Mouse (Mus musculus): Measurements from ENCODE around the gene Psmg4. TPM values are rescaled to one million over a fixed set of nuclear protein-coding genes. Genes with fewer than 3 reads are reported as not detected.

Psmg4 gene
- 10 to 100 TPM; 14.8 to 23.0 TPM for total RNA-seq (2021)
- long read RNA-seq, experiment 1, transcript Psmg4-202 (3 exons, 555 nt), result major isoform, 18 of 24 reads
- long read RNA-seq, experiment 1, transcript Psmg4-201 (2 exons, 474 nt), result minor isoform, 6 of 24 reads
- long read RNA-seq, experiment 1, partial matches to known transcripts, result 0 of 24 reads
- long read RNA-seq, experiment 1, other reads (novel, unspliced or antisense), result 0 of 24 reads
- long read RNA-seq, experiment 2, transcript Psmg4-202 (3 exons, 555 nt), result minor isoform, 8 of 19 reads
- long read RNA-seq, experiment 2, transcript Psmg4-201 (2 exons, 474 nt), result major isoform, 10 of 19 reads
- long read RNA-seq, experiment 2, partial matches to known transcripts, result 0 of 19 reads
- long read RNA-seq, experiment 2, other reads (novel, unspliced or antisense), result 1 of 19 reads

DNA sequence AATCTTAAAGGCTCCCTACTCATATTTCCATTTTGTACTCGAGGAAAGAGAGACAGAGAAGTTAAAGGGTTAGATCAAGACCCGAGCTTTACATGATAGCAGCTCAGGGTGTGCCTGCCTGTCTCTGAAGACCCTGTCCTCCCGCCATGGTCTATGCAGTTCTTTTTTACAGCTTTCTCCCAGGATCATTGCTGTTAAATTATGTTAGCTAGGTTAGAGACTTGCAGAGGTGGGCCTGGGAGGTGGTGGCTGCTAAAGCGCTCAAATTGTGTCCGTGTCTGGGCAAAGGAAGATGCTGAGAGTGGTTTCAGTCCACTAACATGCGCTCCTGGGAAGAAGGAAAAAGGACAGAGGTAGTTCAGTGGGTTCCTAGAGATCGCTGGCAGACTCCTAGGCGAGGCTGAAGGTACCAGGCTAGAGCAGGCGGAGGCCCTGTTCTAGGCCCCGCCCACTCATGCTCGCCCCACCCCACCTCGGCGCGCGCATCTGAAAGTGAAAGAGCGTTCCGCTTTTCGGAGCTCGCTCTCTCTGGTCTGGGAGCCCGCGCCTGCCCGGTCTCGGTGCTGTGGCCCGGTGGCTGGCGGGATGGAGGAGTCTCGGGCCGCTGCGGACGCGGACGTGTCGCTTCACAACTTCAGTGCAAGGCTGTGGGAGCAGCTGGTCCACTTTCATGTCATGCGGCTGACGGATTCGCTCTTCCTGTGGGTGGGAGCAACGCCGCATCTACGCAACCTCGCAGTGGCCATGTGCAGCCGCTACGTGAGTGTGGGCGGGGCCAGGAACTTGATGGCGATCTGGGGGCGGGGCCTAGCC lies at the start of gene Psmg4:
TSS of gene Psmg4 (plus strand) at position 474 of the 813 bp plus-strand sequence.
- peak; percentile 93 for DNase-seq (ENCODE audit: low spot score)

DNA sequence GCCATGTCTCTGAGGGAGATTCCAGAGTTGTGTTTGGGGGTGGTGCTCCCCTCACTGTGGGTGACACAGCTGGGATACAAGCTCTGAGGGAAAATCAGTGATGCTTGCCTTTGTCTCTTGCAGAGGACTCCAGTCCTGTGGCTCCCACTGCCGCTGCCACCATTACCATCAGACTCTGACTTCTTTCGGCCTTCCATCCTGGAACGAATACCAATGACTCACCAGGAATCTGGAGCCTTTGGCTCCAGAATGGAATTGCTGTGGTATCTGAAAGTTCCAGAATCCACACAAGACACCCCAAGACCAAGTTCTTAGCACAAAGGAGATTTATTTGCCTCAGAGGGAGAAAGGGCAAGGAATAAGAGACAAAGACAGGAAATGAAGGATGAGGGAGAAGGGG lies 49.7 kb upstream of the Psmg4 start:
- DNase-seq (ENCODE audit: low spot score), result no peak

DNA sequence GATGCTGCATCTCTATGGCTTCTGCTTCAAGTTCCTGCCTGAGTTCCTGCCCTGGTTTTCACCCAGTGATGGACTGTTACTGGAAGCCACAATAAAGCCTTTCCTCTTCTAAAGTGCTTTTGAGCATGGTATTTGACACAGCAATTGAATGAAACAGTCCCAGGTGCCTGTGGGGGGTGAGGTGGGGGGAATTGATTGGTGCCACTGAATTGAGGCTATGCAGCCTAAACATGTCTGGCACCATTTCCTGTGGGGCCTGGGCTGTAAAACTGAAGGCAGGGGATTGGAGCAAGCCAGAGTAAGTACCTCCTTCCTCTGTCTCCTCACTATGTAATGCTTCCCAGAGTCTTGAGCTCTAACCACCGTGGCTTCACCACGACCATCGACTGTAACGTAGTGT lies 48.1 kb upstream of the Psmg4 start:
- DNase-seq (ENCODE audit: low spot score), result no peak

DNA sequence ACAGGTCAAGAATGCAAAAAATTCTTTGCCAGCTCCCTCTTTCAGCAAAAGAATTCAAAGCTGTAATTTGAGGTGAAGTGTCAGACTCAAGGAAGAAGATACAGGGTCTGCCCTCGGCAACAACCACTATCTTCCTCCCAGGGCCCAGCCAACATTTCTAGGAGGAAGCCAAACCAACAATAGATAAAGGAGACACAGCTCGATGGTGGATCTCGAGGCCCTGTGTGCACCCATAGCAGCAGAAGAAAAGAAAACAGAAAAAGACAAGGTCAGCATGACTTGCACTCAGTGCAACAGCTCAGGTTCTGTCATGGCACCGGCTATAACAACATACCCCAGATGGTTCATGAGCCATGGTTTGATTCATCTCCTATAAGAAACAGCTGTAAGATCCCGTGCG lies 46.3 kb upstream of the Psmg4 start:
- DNase-seq (ENCODE audit: low spot score), result no peak

DNA sequence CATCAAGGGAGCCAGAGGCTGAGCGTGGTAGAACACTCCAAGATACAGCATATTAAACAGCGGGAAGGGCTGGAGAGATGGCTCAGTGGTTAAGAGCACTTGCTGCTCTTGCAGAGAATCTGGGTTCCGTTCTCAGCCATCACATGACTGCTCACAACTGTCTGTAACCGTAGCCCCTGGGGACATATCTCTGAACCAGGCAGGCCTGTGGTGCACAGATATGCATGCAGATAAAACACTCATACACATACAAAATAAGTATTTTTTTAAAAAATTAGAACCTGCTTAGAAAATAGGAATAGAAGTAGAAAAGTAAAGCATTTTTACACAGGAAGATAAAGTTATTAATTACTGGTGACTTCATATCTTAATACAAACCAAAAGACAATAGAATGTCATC lies 43.9 kb upstream of the Psmg4 start:
- no peak for DNase-seq (ENCODE audit: low spot score)

DNA sequence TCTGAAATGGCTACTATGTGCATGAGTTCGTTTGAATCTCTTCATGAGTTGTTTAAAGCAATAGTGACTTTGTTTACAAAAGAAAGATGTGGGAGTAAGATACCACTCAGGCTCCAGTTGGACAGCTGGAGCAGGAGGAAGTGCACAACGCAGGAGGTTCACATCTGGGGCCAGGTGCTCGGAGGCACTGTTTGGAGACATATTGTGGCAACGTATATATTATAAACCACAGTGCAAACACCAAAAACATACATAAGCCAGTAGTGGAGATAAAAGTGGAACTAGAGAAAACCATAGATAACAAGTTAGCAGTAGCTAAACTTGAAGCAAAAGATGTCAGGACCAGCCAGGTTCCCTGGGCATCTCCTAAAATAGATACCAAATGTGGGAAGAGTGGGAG lies 43.4 kb upstream of the Psmg4 start:
- no peak for DNase-seq (ENCODE audit: low spot score)

DNA sequence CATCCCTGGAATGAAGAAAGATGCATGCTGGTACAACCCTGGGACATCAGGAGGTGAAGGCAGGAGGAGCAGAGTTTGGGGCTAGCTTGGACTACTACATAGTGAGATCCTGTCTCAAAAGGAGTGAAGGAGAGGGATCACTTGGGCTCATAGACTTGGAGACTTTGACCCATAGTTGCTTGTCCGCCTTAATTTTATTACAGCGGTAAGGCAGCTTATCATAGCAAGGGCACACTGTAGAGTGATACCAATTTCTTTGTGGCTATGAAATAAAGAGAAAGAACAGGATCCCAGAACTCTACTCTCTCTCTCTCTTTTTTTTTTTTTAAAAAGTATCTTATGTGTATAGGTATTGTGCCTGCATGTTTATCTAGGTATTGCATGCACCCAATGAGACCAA lies 42.2 kb upstream of the Psmg4 start:
- no peak for DNase-seq (ENCODE audit: low spot score)

DNA sequence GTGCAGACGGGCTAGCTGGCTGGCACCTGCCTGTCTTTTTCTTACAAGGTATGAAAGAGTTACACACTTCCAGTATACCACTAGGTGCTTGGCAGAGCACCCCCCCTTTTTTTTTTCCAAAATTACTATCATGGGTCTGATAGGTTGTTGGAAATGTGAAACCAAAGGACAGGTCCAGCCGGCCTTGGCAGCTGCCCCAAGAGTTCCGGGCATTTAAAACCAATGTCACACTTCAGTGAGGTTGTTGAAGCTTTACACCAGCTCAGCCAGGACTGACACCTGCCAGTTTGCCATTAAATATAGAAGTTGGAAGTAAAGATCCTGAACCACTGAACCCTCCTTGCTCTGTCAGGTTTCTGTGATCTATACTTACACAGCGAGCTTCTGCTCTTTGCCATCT lies 37.1 kb upstream of the Psmg4 start:
- peak; percentile 48 for DNase-seq (ENCODE audit: low spot score)

DNA sequence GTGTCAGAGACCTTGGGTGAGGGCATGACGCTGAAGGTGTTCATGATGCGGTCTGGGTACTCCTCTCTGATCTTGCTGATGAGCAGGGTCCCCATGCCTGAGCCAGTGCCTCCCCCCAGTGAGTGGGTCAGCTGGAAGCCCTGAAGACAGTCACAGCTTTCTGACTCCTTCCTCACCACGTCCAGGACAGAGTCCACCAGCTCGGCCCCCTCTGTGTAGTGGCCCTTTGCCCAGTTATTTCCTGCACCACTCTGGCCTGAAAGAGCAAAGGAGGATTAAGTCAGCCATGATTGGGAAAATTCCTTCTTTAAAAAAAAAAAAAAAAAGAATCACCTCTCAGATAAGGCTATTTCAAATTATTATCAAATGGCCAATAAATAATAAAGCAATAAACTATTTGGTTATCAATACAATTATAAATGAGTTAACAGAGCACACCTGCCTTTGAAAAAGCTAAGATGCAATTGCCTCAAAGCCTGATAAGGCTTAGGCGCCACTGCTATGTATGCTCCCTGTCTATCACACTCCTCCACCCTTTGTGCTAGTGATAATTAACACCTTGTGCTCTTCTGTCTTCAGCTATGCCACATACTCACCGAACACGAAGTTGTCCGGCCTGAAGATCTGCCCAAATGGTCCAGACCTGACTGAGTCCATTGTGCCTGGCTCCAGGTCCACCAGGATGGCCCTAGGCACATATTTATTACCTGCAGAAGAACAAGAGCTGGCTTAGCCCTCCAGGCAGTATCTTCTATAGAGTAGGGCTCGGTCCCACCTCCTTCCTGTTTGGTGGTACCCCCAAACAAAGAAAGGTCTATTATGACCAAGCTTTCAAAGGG lies 34.3 kb upstream of the Psmg4 start:
- DNase-seq (ENCODE audit: low spot score), result no peak

DNA sequence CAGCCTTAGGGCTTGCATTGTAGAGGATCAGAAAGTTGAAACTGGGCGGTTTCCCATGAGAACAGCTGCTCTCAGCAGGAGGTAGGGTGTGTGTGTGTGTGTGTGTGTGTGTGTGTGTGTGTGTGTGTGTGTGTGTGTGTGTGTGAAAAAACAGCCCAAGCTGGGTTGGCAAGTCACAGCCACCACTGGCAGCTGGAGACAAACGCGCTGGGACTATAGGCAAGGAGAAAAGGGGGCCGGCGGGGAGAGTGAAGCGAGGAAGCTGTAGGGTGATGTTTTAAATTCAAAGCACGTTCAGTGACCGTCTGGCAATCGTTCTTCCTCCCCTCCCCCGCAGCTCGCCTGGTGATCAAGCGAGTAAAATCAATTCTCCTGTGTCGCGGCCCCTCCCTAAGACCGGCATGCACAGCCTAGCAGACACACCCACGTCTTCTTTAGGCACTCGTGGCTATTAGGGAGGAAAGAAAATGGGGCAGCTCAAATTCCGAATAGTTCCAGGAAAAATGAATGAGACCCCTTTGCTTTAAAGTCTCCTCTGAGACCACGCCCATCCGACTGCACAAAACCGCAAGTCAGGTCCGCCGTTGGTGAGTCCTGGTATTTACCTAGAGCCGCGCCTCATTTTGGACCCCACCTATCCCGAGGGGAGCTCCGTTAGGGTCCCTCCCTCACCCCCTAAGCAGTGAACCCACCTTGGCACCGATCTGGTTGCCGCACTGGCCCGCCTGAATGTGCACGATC lies 33.1 kb upstream of the Psmg4 start:
- no peak for DNase-seq (ENCODE audit: low spot score)

DNA sequence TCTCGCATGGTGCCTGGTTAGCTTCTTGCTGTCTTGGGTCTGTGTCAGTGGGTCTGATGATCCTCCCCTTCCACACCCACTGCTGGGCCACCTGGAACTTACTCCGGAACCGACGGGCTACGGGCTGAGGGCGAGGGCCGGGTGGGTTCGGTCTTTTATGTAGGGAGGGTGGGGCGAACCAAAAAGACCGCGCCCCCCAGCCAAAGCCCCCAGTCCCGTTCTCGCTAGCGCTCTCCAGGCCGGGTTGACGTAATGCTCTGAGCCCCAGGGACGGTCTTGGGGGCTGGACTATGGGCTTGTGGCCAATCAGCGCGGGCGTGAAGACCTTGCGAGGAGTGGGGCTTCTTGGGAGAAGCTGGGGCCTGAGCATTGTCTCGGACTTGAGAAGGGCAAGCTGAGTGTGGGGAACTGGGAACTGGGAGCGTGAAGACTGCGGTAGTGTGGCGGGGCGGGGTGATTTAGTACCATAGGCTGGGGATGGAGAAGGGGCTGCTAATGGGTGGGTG lies 32.5 kb upstream of the Psmg4 start, which contains the start of gene Tubb2b:
TSS of gene Tubb2b (minus strand) at position 241 of the 506 bp plus-strand sequence.
- DNase-seq (ENCODE audit: low spot score), result no peak

DNA sequence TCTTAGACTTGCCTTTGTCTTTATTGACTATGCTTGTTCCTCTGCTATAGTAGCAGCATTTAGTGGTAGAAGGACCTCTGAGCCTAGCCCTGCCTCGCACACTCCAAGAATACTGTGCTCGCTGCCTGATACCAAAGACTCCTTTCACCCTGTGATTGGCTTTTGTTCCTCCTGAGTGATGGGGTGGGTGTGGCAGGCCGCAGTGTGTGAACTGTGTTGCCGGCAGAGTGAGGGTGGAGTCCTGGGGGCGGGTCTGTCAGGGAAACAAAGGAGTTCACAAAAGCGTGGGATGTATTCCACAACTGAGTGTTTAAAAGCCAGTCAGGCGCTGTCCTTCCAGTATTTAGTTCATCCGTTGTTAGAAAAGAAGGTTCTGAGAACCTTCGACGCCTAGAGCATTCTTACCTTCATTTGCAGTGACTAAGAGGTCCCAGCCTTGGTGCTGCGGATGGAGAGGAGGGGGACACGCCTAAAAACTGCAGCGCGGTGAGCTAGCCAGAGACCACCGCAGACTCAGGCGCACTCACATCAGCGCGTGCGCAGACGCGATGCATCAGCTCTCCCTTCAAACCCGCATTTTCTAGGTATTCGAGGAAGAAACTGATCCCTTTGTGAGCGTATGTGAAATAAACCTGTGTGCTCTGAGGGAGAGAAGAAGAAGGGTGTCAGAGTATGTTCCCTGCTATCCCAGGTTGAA lies 31.6 kb upstream of the Psmg4 start:
- DNase-seq (ENCODE audit: low spot score), result no peak

DNA sequence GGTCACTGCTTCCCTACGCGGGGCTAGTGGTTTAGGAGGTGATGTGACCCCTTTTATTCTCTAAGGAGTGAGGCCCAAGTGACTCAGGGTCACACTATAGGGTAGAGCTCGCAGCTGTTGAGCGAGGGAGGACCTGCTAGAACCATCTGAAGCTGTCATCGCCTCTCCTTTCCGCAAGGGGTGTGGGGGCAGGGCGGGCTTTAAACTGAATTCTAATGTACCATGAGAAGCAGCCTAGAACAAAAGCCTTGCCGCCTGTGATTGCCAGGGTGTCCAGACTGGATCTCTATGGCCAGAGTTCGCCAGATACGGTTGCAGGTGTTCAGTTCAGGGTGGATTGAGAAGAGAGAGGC lies 31.1 kb upstream of the Psmg4 start:
- no peak for DNase-seq (ENCODE audit: low spot score)

DNA sequence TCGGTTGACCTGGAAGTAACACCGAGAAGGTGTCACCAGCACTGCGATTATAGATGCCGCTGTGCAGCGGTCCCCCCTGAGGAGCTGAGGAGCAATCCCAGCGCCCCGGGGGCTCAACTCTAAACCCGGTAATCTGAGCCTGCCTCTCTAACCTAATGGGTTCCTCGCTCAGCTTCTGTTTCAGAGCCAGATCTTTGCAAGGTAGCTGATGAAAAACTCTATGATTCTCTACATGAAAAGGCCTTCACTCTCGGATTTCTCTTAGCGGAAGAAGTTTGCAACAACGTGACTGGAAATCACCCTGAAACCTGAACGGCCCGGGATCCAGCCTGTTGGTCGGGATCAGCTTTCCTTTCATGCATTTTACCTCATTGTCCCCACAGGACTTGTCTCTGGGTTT lies 30.5 kb upstream of the Psmg4 start:
- no peak for DNase-seq (ENCODE audit: low spot score)

DNA sequence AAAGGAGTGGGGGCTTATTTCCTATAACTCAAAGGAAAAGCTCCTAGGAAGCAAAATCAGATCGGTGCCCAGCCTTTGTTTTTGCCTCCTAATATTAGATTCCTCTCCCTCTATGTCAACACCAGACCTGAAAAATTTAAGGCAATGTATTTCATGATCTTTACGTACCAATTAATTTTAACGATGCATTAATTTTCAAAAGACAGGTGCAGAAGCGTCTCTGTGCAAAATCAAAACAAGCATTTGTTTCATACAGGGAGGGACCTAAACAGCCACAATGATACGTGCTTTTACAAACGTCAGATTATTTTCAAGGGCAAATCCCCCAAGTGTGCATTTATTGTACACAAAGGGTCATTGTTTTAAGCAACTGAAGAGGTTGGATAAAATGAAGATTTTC lies 29.9 kb upstream of the Psmg4 start:
- DNase-seq (ENCODE audit: low spot score), result no peak

DNA sequence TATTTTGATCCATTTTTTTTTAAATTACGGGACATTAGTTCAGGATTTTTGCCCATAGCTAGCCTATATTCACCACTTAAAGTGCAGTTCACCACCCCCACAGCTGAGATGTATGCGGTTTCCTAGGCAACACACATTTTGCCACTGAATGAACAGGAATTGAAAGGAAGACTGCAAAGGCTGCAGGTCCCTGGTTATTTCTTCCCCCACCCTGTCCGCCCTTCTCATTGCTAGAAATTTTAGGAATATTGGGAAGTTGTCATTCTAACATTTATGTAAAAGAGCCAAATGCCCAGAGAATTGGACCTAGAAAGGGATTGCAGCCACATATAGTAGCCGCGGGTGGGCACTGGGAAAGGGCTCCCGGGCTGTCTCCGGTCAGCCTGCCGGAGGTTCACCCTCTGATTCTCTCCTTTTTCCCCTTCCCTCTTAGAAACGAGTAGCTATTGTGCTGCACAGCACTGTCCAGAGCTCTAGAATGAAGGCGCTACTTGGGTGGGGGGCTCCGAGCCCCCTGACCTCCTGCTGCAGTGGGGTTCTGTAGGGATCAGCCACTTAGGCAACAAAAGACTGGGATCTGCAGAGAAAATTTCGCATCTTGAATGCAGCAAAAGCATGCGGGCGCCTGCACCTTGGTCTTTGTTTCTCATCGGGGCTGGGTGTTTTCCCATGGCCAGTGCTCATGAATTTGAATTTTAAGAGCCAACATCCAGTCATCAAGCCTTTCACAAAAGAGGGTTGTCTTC lies 29.3 kb upstream of the Psmg4 start:
- DNase-seq (ENCODE audit: low spot score), result no peak

DNA sequence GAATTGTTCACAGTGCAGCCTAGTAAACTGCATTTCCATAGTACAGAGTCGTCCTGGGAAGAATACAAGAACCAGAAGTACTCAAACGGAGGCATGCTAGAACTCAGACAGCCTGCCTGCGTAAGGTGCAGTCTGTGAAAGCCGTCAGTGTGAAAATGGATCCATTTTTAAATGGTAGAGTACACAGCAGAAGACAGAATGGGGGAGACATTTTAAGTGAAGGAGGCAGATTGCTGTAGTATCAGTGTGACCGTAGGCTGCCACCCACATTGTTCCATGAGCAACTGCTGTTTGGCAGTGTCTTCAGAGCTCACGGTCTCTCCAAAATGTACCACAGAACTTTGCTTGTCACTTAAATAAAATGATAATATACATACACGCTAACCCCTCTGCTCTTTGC lies 28.5 kb upstream of the Psmg4 start:
- no peak for DNase-seq (ENCODE audit: low spot score)

DNA sequence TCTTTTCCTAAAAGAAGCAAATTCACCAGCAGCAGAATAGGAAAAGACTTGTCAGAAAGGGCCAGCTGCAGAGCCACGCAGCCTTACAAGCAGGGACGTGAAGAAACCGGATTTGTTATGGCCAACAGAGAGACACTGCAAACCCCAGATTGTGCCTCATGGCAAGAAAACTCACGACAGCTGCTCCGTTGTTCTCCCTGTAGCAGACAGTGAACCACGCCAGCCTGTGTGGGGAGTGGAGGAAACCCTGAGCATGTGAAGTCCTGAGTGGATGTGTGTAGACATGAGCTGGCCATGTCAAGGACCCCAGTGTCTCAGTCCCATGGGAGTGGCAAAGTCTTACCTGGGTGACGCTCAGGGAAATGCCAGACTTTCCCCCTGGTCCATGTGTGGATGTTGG lies 26.2 kb upstream of the Psmg4 start:
- no peak for DNase-seq (ENCODE audit: low spot score)

DNA sequence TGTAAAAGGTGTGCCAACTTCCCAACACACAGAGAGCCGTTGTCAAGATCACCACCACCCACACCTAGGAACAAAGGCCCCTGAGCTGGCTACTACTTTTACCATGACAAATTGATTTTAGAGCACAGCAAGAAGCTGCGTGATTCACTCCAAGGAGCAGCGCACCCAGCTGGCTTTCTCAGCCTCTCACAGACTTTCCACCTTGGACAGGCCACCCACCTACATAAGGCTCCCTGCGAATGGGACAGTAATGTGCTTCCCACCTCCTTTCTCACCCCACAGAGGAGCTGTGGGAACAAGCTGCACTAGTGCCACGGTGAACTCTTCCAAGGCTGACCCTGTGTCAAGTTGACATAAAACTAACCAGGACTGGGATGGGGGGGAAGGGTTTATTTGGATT lies 19.4 kb upstream of the Psmg4 start:
- DNase-seq (ENCODE audit: low spot score), result no peak

DNA sequence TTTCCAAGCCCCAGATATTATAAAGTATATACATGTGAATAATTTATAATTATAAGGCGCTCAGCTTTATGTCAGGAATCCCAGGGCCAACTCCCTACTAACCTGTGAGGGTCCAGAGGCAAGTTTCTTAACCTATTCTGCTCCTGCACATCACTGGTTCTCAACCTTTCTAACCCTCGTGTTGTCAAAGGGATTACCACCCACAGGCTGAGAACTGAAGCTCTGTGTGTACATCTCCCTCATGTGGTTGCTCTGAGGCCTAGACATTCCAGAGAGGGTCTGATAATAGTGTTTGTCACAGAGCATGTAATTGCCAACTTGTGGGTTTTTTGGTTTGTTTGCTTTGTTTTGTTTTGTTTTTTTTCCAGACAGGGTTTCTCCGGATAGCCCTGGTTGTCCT lies 15.8 kb upstream of the Psmg4 start:
- DNase-seq (ENCODE audit: low spot score), result no peak
